Mouse (Mus musculus): Measurements from ENCODE around the gene Tmem150b. TPM values are rescaled to one million over a fixed set of nuclear protein-coding genes. Genes with fewer than 3 reads are reported as not detected.

Tmem150b gene
- polyA plus RNA-seq, 1 experiment from 2014 or later: 0.27 TPM

DNA sequence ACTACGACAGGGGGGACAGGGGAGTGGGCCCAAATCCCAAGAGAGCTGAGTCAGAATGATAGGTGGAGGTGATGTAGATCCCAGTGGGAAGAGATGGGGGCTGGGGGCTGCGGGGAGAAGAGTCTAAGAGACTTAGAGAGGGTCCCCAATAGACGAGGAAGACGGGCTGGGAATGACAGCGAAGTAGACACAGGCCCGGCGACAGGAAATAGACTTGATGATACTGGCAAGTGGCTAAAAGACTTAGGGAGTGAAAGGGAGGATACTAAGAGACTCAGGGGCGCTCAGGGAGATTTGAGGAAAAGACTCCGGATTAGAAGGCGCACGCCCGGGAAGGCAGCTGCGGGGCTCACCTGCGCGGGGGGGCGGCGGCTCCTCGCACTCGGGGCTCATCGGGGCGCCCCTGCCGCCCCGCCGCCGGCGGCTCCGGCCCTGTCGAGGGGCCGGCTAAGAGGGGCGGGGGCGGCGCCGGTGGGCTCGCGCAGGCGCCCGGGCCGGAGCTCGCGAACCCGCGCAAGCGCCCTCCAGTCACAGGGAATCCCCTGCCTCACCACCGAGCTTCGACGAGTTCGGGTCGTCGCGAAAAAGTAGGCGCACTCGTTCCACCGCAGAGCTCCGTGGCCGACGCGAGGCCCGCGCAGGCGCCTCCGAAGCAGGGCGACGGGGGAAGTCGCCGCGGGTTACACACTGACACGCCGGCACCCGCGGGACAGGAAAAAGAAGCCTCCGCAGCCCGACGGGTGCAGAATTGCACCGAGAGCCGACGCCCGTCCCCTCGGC, 66.7 kb downstream of the Tmem150b start:
- H3K4me2 ChIP-seq: peak overlapping the region; percentile 75
- no peaks in the 10 kb centered on the region for H3K9me3 ChIP-seq
- ATAC-seq (ENCODE audit: low FRiP score, low read depth): peak; percentile 77
- peaks cover 59% of the 10 kb centered on the region for H3K4me1 ChIP-seq (replicated peaks)
- H3K9ac ChIP-seq: peak overlapping the region; percentile 98
- under 1% methylated on average over 68 of the region's 78 CpGs for WGBS
- H3K36me3 ChIP-seq: peaks cover 10% of the 10 kb centered on the region; the same call in 1 of the 2 replicates
- H3K27me3 ChIP-seq: no peaks in the 10 kb centered on the region
- peak overlapping the region; percentile 98 for H3K27ac ChIP-seq (replicated peaks)
- peak overlapping the region; percentile 90 for H3K4me3 ChIP-seq

DNA sequence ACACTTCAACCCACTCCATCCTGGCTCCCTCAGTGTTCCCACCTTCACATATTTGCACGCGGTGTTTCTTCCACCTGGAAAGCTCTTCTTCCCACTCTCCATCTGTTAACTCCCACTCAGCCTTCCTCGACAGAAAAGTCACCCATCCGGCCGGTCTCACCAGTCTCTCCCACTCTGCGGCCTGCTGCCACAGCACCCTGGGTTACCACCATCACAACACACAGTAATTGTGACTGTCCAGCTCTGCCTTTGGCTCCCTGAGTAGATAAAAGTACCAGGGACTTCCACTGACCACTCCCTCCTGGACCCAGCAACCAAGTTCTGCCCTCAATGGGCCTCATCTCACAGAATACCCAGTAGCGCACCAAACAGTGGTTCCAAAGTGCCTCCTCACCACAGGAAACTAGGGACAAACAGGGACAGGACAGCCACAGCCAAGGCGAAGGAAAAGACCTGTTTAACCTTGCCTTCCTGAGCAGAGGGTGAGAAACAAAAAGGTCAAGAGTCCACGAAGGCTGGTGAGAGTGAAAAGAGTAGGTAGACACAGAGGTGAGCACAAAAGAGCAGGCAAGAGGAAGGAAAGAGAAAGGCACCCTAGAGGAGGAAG, 67.4 kb downstream of the Tmem150b start:
- 53% methylated on average over 9 of the region's 9 CpGs for WGBS
- peak overlapping the region; percentile 90 for H3K4me3 ChIP-seq
- no peak for ATAC-seq (ENCODE audit: low FRiP score, low read depth)
- peak overlapping the region; percentile 98; the same call in 1 of the 2 replicates for H3K27ac ChIP-seq (replicated peaks)
- H3K4me1 ChIP-seq (replicated peaks): peaks cover 61% of the 10 kb centered on the region
- H3K27me3 ChIP-seq: no peaks in the 10 kb centered on the region
- H3K9ac ChIP-seq: peak overlapping the region; percentile 98
- no peaks in the 10 kb centered on the region for H3K9me3 ChIP-seq
- H3K4me2 ChIP-seq: peak overlapping the region; percentile 75
- peaks cover 11% of the 10 kb centered on the region; the same call in 1 of the 2 replicates for H3K36me3 ChIP-seq

Other genes starting within 250 kb of the Tmem150b start
- gene Ppp1r12c, start 223.6 kb downstream of the Tmem150b start, polyA plus RNA-seq (2015; fragmentation: Nextera tagmentation; extraction: Ambion mirVana): 49.3 and 49.9 TPM in 2 replicates
- gene Tnnt1, start 208.9 kb downstream of the Tmem150b start, polyA plus RNA-seq (2015; fragmentation: Nextera tagmentation; extraction: Ambion mirVana): 4.0 and 4.6 TPM in 2 replicates
- 2.1 TPM in 2 replicates for gene Tnni3, start 201.0 kb downstream of the Tmem150b start, polyA plus RNA-seq (2015; fragmentation: Nextera tagmentation; extraction: Ambion mirVana)
- 2.8 and 3.6 TPM in 2 replicates for gene Dnaaf3, start 192.8 kb downstream of the Tmem150b start, polyA plus RNA-seq (2015; fragmentation: Nextera tagmentation; extraction: Ambion mirVana)
- 99.6 and 117 TPM in 2 replicates for gene Syt5, start 177.7 kb downstream of the Tmem150b start, polyA plus RNA-seq (2015; fragmentation: Nextera tagmentation; extraction: Ambion mirVana)
- 1.2 and 1.3 TPM in 2 replicates for gene Ptprh, start 121.2 kb downstream of the Tmem150b start, polyA plus RNA-seq (2015; fragmentation: Nextera tagmentation; extraction: Ambion mirVana)
- 2.3 and 2.5 TPM in 2 replicates for gene Tmem86b, start 93.8 kb downstream of the Tmem150b start, polyA plus RNA-seq (2015; fragmentation: Nextera tagmentation; extraction: Ambion mirVana)
- gene Ppp6r1, start 66.2 kb downstream of the Tmem150b start, polyA plus RNA-seq (2015; fragmentation: Nextera tagmentation; extraction: Ambion mirVana): 10.0 and 10.2 TPM in 2 replicates
- gene Hspbp1, start 40.2 kb downstream of the Tmem150b start, polyA plus RNA-seq (2015; fragmentation: Nextera tagmentation; extraction: Ambion mirVana): 168 and 171 TPM in 2 replicates
- gene Brsk1, start 34.6 kb downstream of the Tmem150b start, polyA plus RNA-seq (2015; fragmentation: Nextera tagmentation; extraction: Ambion mirVana): 7.1 and 8.7 TPM in 2 replicates
- gene Kmt5c, start 14.9 kb upstream of the Tmem150b start, polyA plus RNA-seq (2015; fragmentation: Nextera tagmentation; extraction: Ambion mirVana): 57.4 and 61.8 TPM in 2 replicates
- 24.1 and 28.1 TPM in 2 replicates for gene Cox6b2, start 27.8 kb upstream of the Tmem150b start, polyA plus RNA-seq (2015; fragmentation: Nextera tagmentation; extraction: Ambion mirVana)
- not detected in 2 replicates for gene Fam71e2, start 46.1 kb upstream of the Tmem150b start, polyA plus RNA-seq (2015; fragmentation: Nextera tagmentation; extraction: Ambion mirVana)
- 0.87 and 1.1 TPM in 2 replicates for gene Il11, start 57.6 kb upstream of the Tmem150b start, polyA plus RNA-seq (2015; fragmentation: Nextera tagmentation; extraction: Ambion mirVana)
- not detected in 2 replicates for gene Tmem190, start 57.7 kb upstream of the Tmem150b start, polyA plus RNA-seq (2015; fragmentation: Nextera tagmentation; extraction: Ambion mirVana)
- gene Tmem238, start 64.4 kb upstream of the Tmem150b start, polyA plus RNA-seq (2015; fragmentation: Nextera tagmentation; extraction: Ambion mirVana): 5.9 and 6.3 TPM in 2 replicates
- gene Rpl28, start 67.6 kb upstream of the Tmem150b start, polyA plus RNA-seq (2015; fragmentation: Nextera tagmentation; extraction: Ambion mirVana): 212 and 228 TPM in 2 replicates
- gene Ube2s, start 87.3 kb upstream of the Tmem150b start, polyA plus RNA-seq (2015; fragmentation: Nextera tagmentation; extraction: Ambion mirVana): 269 and 295 TPM in 2 replicates
- 10.8 and 12.8 TPM in 2 replicates for gene Shisa7, start 119.4 kb upstream of the Tmem150b start, polyA plus RNA-seq (2015; fragmentation: Nextera tagmentation; extraction: Ambion mirVana)
- gene Isoc2b, start 145.0 kb upstream of the Tmem150b start, polyA plus RNA-seq (2015; fragmentation: Nextera tagmentation; extraction: Ambion mirVana): 3.2 and 4.1 TPM in 2 replicates
- 0.75 and 0.77 TPM in 2 replicates for gene Isoc2a, start 151.9 kb upstream of the Tmem150b start, polyA plus RNA-seq (2015; fragmentation: Nextera tagmentation; extraction: Ambion mirVana)
- gene Gm36210, start 181.3 kb upstream of the Tmem150b start, polyA plus RNA-seq (2015; fragmentation: Nextera tagmentation; extraction: Ambion mirVana): 0.45 and 0.47 TPM in 2 replicates
- 3.5 and 4.2 TPM in 2 replicates for gene Zfp628, start 190.0 kb upstream of the Tmem150b start, polyA plus RNA-seq (2015; fragmentation: Nextera tagmentation; extraction: Ambion mirVana)
- gene Nat14, start 196.8 kb upstream of the Tmem150b start, polyA plus RNA-seq (2015; fragmentation: Nextera tagmentation; extraction: Ambion mirVana): 35.3 and 35.8 TPM in 2 replicates
- 1.2 and 1.3 TPM in 2 replicates for gene Ssc5d, start 200.5 kb upstream of the Tmem150b start, polyA plus RNA-seq (2015; fragmentation: Nextera tagmentation; extraction: Ambion mirVana)
- gene Sbk2, start 239.2 kb upstream of the Tmem150b start, polyA plus RNA-seq (2015; fragmentation: Nextera tagmentation; extraction: Ambion mirVana): 0.12 and 0.18 TPM in 2 replicates
- gene Sbk3, start 245.9 kb upstream of the Tmem150b start, polyA plus RNA-seq (2015; fragmentation: Nextera tagmentation; extraction: Ambion mirVana): 0.49 and 0.62 TPM in 2 replicates